In the genomic region with DNA sequence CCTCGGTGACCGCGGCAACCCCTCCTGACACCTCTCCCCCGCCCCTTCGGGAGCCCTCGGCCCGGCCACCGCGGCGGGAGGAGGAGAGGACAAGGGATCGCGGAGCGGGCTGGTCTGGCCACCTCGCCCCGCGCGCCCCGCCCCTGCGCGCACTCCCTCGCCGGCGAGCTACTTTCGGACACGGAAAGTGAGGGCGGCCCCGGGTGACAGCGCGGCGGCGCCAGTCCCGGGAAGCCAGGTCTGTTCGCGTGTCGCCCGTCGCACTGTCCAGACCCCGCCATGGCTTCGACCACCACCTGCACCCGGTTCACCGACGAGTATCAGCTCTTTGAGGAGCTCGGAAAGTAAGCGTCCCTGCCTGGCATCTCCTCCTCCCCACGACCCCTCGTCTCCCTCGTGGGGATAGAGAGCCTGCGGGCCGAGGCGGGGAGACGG, we compare ENCODE assay signal across 8 mouse cellular contexts. TPM values are rescaled to one million over a fixed set of nuclear protein-coding genes. Genes with fewer than 3 reads are reported as not detected.
DNase-seq lines count a peak whose midpoint lies in the region; ATAC-seq and TF ChIP-seq lines count a peak whose summit lies in the region.

No protein-coding gene starts in this region.

- peak overlapping the region; percentile 80 for H3K4me2 ChIP-seq in intestine, embryonic 15.5 days (replicated peaks)
- peak overlapping the region; percentile 80 for H3K4me2 ChIP-seq in limb, embryonic 14.5 days (replicated peaks; ENCODE audit: low read depth, low read length, severe bottlenecking)
- H3K4me2 ChIP-seq in midbrain, embryonic 13.5 days (replicated peaks), result peak overlapping the region; percentile 93

- WGBS in intestine, embryonic 15.5 days, result under 1% methylated on average over 51 of the region's 51 CpGs
- WGBS in limb, embryonic 14.5 days, result 4% methylated on average over 47 of the region's 51 CpGs
- WGBS in midbrain, embryonic 13.5 days, result under 1% methylated on average over 43 of the region's 51 CpGs

- H3K9me3 ChIP-seq in intestine, embryonic 15.5 days, result no peaks in the 10 kb centered on the region
- no peaks in the 10 kb centered on the region for H3K9me3 ChIP-seq in limb, embryonic 14.5 days (ENCODE audit: control insufficient read depth, low read length)
- 0 out of 2 replicates have a peak, but pooled peaks cover 4% of the 10 kb centered on the region for H3K9me3 ChIP-seq in midbrain, embryonic 13.5 days

- no peaks in the 10 kb centered on the region for H3K27me3 ChIP-seq in intestine, embryonic 15.5 days (replicated peaks)
- H3K27me3 ChIP-seq in limb, embryonic 14.5 days (ENCODE audit: control insufficient read depth, insufficient read depth, low read length), result no peaks in the 10 kb centered on the region
- H3K27me3 ChIP-seq in midbrain, embryonic 13.5 days, result no peaks in the 10 kb centered on the region

- peak overlapping the region; percentile 99 for H3K27ac ChIP-seq in intestine, embryonic 15.5 days
- H3K27ac ChIP-seq in limb, embryonic 14.5 days (replicated peaks; ENCODE audit: low read depth, low read length), result peak overlapping the region; percentile 92
- peak overlapping the region; percentile 95 for H3K27ac ChIP-seq in midbrain, embryonic 13.5 days

- 0 out of 2 replicates have a peak, but pooled peaks cover under 1% of the 10 kb centered on the region for H3K36me3 ChIP-seq in intestine, embryonic 15.5 days
- H3K36me3 ChIP-seq in limb, embryonic 14.5 days (ENCODE audit: control insufficient read depth, insufficient read depth, low read length), result peaks cover 4% of the 10 kb centered on the region; the same call in 1 of the 2 replicates
- no peaks in the 10 kb centered on the region for H3K36me3 ChIP-seq in midbrain, embryonic 13.5 days

- H3K4me3 ChIP-seq in intestine, embryonic 15.5 days (replicated peaks), result peak overlapping the region; percentile 84
- H3K4me3 ChIP-seq in limb, embryonic 14.5 days (replicated peaks; ENCODE audit: low read length), result peak overlapping the region; percentile 82
- peak overlapping the region; percentile 90 for H3K4me3 ChIP-seq in midbrain, embryonic 13.5 days (replicated peaks)

- DNase-seq in ZHBTc4 (ENCODE audit: low read depth, low spot score), result peak; percentile 69
- peak; percentile 81 for DNase-seq in embryo, embryonic 10.5 days (ENCODE audit: low spot score)
- peak; percentile 76 to 83 for DNase-seq in gastrocnemius, postnatal 4 days (ENCODE audit: low spot score in 2 of 2)
- DNase-seq in limb, embryonic 14.5 days (ENCODE audit: low spot score), result peak; percentile 37
- DNase-seq in spleen, adult 18-20 months, result peak; percentile 71 to 78
- no peak for DNase-seq in c-Kit-positive CD71-positive TER-119-positive erythroid progenitor cells, embryonic 14.5 days (ENCODE audit: low spot score)

- no peaks in the 10 kb centered on the region for H3K4me1 ChIP-seq in intestine, embryonic 15.5 days (replicated peaks)
- peaks cover 12% of the 10 kb centered on the region for H3K4me1 ChIP-seq in limb, embryonic 14.5 days (ENCODE audit: control insufficient read depth, insufficient read depth, low read length)
- peaks cover 10% of the 10 kb centered on the region; the same call in 1 of the 2 replicates for H3K4me1 ChIP-seq in midbrain, embryonic 13.5 days (replicated peaks)

- ATAC-seq in intestine, embryonic 15.5 days, result peak; percentile 81
- ATAC-seq in limb, embryonic 14.5 days (ENCODE audit: low FRiP score, low read depth), result peak; percentile 60
- ATAC-seq in midbrain, embryonic 13.5 days, result peak; percentile 74

- peak overlapping the region; percentile 90 for H3K9ac ChIP-seq in intestine, embryonic 15.5 days
- peak overlapping the region; percentile 90 for H3K9ac ChIP-seq in limb, embryonic 14.5 days (ENCODE audit: low read depth, low read length, severe bottlenecking)
- peak overlapping the region; percentile 87 for H3K9ac ChIP-seq in midbrain, embryonic 13.5 days (replicated peaks)

- no peak for TF ChIP-seq POLR2A in limb, embryonic 14.5 days (IDR thresholded peaks at IDR 0.05; ENCODE audit: borderline replicate concordance, extremely low read depth, insufficient read depth, insufficient read length)

RNA-seq across cellular contexts. Expression of a gene that starts 1.1 kb away (rescaled TPM):
- total RNA-seq in gastrocnemius, postnatal 4 days (2021), result 100 to 1,000 TPM in 1 of 2 experiments, 10 to 100 TPM in 1; 98.9 to 104 TPM
- 37.8 and 39.9 TPM in 2 replicates for polyA plus RNA-seq in intestine, embryonic 15.5 days (2015; fragmentation: Nextera tagmentation; extraction: Ambion mirVana)
- polyA plus RNA-seq in limb, embryonic 14.5 days (2012; rRNA removed), result 40.0 and 46.0 TPM in 2 replicates
- polyA plus RNA-seq in limb, embryonic 14.5 days (2014; fragmentation: Nextera tagmentation; extraction: Ambion mirVana), result 37.4 and 43.4 TPM in 2 replicates
- polyA plus RNA-seq in midbrain, embryonic 13.5 days (2015; fragmentation: Nextera tagmentation; extraction: Ambion mirVana), result 22.7 and 24.3 TPM in 2 replicates
